Mouse (Mus musculus): Measurements from ENCODE around the gene Apba2. TPM values are rescaled to one million over a fixed set of nuclear protein-coding genes. Genes with fewer than 3 reads are reported as not detected.

The Apba2 gene
- total RNA-seq, 1 experiment from 2014 or later, result 1.1 TPM

Other genes with a start within 250 kb of the Apba2 start
- gene Mtmr10, start 214.1 kb upstream of the Apba2 start, total RNA-seq (2021), result 22.4 and 26.7 TPM in 2 replicates
- 7.5 and 9.8 TPM in 2 replicates for gene Fan1, start 127.6 kb upstream of the Apba2 start, total RNA-seq (2021)
- gene Mphosph10, start 109.4 kb upstream of the Apba2 start, total RNA-seq (2021), result 29.0 and 29.2 TPM in 2 replicates
- 151 and 154 TPM in 2 replicates for gene Mcee, start 109.1 kb upstream of the Apba2 start, total RNA-seq (2021)

All from adrenal gland, postnatal 14 days (tissue).